Mouse (Mus musculus) heart, embryonic 10.5 days (tissue): ENCODE results near the gene Ccdc88c. TPM values are rescaled to one million over a fixed set of nuclear protein-coding genes. Genes with fewer than 3 reads are reported as not detected.

ENCODE experiments used
- DNase-seq: peaks from one replicate; pipeline ENCODE4 v3.0.0-alpha.2; 2017; ENCODE audit warnings: low spot score
- H3K27ac ChIP-seq: fragments of 300-500 bp; sonication (generic); 2 replicates; pipeline ENCODE4 v1.5.1; 2016; ENCODE audit warnings: mild to moderate bottlenecking
- H3K27me3 ChIP-seq: fragments of 300-500 bp; sonication (generic); 2 replicates; pipeline ENCODE4 v1.6.1; 2016; ENCODE audit warnings: mild to moderate bottlenecking; ENCODE audit not compliant: poor library complexity, insufficient read depth, severe bottlenecking
- H3K36me3 ChIP-seq: fragments of 300-500 bp; sonication (generic); 2 replicates; pipeline ENCODE4 v1.6.1; 2016; ENCODE audit warnings: mild to moderate bottlenecking, moderate library complexity
- H3K4me1 ChIP-seq: fragments of 300-500 bp; sonication (generic); 2 replicates; pipeline ENCODE4 v1.6.1; 2016; ENCODE audit warnings: mild to moderate bottlenecking
- H3K4me3 ChIP-seq: fragments of 300-500 bp; sonication (generic); 2 replicates; pipeline ENCODE4 v1.5.1; 2016; ENCODE audit warnings: mild to moderate bottlenecking, moderate library complexity
- H3K9me3 ChIP-seq: fragments of 300-500 bp; sonication (generic); 2 replicates; pipeline ENCODE4 v1.6.1; 2016; ENCODE audit warnings: mild to moderate bottlenecking, moderate library complexity
- WGBS: fragments of 180-500 bp; shearing (Covaris S2); methylation state at CpG from one replicate; pipeline ENCODE4 v1.1.7; 2016; 5-methylcytosine and 5-hydroxymethylcytosine counted together
- polyA plus RNA-seq: library from polyadenylated mRNA; unstranded; fragments of >200 nt; fragmentation: Nextera tagmentation; extraction: Ambion mirVana; gene quantifications from 2 replicates; pipeline ENCODE4 v1.2.1, GENCODE M21; 2016

The Ccdc88c gene
- polyA plus RNA-seq, 1 experiment from 2014 or later = 4.4 TPM

- WGBS = 77% methylated on average over 3 of the region's 3 CpGs
- DNase-seq = no peak
- H3K36me3 ChIP-seq = no peaks in the 10 kb centered on the region
Measured at GRCm38 (mm10) chr12:100890548-100890947, 138.3 kb downstream of the Ccdc88c start.

GRCm38 (mm10) chr12:100887801-100888258 is 141.0 kb downstream of the Ccdc88c start:
- Histone ChIP-seq H3K27ac (no peak overlapping the region), H3K27me3 (peaks cover 23% of the 10 kb centered on the region; the same call in 1 of the 2 replicates), H3K4me1 (no peaks in the 10 kb centered on the region), H3K36me3 (no peaks in the 10 kb centered on the region), H3K4me3 (no peak overlapping the region), H3K9me3 (no peaks in the 10 kb centered on the region)
- WGBS = 34% methylated on average over 12 of the region's 12 CpGs
- no peak for DNase-seq

More at GRCm38 (mm10) chr12:100890548-100890947, 138.3 kb downstream of the Ccdc88c start:
- H3K27ac ChIP-seq = no peak overlapping the region
- H3K9me3 ChIP-seq = no peaks in the 10 kb centered on the region
- H3K4me3 ChIP-seq = no peak overlapping the region
- no peaks in the 10 kb centered on the region for H3K4me1 ChIP-seq
- peaks cover 26% of the 10 kb centered on the region; the same call in 1 of the 2 replicates for H3K27me3 ChIP-seq

DNA sequence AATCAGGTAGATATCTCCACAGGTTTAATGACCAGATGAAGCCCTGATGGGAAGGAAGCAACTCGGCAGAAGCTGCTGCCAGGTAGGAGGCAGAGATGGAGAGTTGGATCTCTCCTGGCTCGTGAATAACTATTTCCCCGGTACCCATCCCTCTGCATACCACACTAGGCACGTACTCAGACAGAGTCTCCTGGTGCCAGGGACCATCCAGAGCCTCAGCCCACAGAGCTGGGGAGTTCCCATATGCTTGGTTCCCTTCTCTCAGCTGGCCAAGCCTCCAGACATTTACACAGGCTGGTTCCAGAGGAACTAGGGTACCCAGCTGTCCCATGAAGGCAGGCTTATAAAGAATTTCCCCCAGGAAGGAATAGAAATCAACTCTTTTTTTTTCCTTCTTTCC is 142.0 kb downstream of the Ccdc88c start:
- 74% methylated on average over 4 of the region's 4 CpGs for WGBS
- Histone ChIP-seq H3K4me1 (no peaks in the 10 kb centered on the region), H3K4me3 (no peak overlapping the region), H3K9me3 (no peaks in the 10 kb centered on the region), H3K36me3 (no peaks in the 10 kb centered on the region), H3K27me3 (peaks cover 26% of the 10 kb centered on the region; the same call in 1 of the 2 replicates), H3K27ac (no peak overlapping the region)
- no peak for DNase-seq

- DNase-seq = no peak
Measured at GRCm38 (mm10) chr12:100885585-100885984, 143.3 kb downstream of the Ccdc88c start.

GRCm38 (mm10) chr12:100883168-100883567 is 145.7 kb downstream of the Ccdc88c start:
- Histone ChIP-seq H3K36me3 (no peaks in the 10 kb centered on the region), H3K27ac (no peak overlapping the region), H3K27me3 (peaks cover 19% of the 10 kb centered on the region; the same call in 1 of the 2 replicates), H3K4me1 (no peaks in the 10 kb centered on the region), H3K9me3 (no peaks in the 10 kb centered on the region), H3K4me3 (no peak overlapping the region)
- WGBS = 66% methylated on average over 7 of the region's 7 CpGs
- DNase-seq = no peak

More at GRCm38 (mm10) chr12:100885585-100885984, 143.3 kb downstream of the Ccdc88c start:
- no peaks in the 10 kb centered on the region for H3K9me3 ChIP-seq
- peaks cover 26% of the 10 kb centered on the region; the same call in 1 of the 2 replicates for H3K27me3 ChIP-seq
- H3K4me1 ChIP-seq = no peaks in the 10 kb centered on the region
- 80% methylated on average over 3 of the region's 3 CpGs for WGBS
- H3K4me3 ChIP-seq = no peak overlapping the region
- H3K36me3 ChIP-seq = no peaks in the 10 kb centered on the region
- H3K27ac ChIP-seq = no peak overlapping the region

- no peaks in the 10 kb centered on the region for H3K36me3 ChIP-seq
- 0 out of 2 replicates have a peak, but pooled peaks cover 6% of the 10 kb centered on the region for H3K27me3 ChIP-seq
- no peak overlapping the region for H3K27ac ChIP-seq
- DNase-seq = no peak
- H3K9me3 ChIP-seq = no peaks in the 10 kb centered on the region
- no peaks in the 10 kb centered on the region for H3K4me1 ChIP-seq
- no peak overlapping the region for H3K4me3 ChIP-seq
- WGBS = 87% methylated on average over 16 of the region's 16 CpGs
Measured at GRCm38 (mm10) chr12:100878556-100878955, 150.3 kb downstream of the Ccdc88c start.

GRCm38 (mm10) chr12:100877936-100878335 is 150.9 kb downstream of the Ccdc88c start:
- H3K27me3 ChIP-seq = 0 out of 2 replicates have a peak, but pooled peaks cover 5% of the 10 kb centered on the region
- DNase-seq = no peak
- no peaks in the 10 kb centered on the region for H3K36me3 ChIP-seq
- no peaks in the 10 kb centered on the region for H3K9me3 ChIP-seq
- no peaks in the 10 kb centered on the region for H3K4me1 ChIP-seq
- no peak overlapping the region for H3K27ac ChIP-seq
- H3K4me3 ChIP-seq = no peak overlapping the region
- 73% methylated on average over 6 of the region's 6 CpGs for WGBS

DNA sequence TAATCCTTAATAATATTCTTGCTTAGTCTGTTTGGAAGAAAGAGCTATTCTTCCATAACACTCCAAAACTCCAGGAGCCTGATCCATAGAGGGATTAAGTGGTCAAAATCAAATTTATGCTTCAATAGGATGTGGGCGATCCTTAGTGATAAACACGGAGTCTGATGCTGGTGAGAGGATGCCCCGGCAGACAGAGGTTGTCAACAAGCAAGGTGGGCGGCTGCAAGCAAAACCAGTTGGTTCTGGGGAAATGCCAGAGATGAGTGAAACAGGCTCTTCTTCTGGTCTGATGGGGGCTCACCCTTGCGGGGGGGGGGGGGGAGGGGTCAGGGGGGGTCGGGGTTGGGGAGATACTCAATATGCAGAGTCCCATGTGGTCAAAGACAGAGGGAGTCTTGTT is 152.9 kb downstream of the Ccdc88c start:
- Histone ChIP-seq H3K4me1 (no peaks in the 10 kb centered on the region), H3K36me3 (no peaks in the 10 kb centered on the region), H3K27ac (no peak overlapping the region), H3K4me3 (no peak overlapping the region), H3K27me3 (0 out of 2 replicates have a peak, but pooled peaks cover 4% of the 10 kb centered on the region), H3K9me3 (no peaks in the 10 kb centered on the region)
- no peak for DNase-seq
- 76% methylated on average over 6 of the region's 6 CpGs for WGBS

GRCm38 (mm10) chr12:100875553-100875952 is 153.3 kb downstream of the Ccdc88c start:
- H3K36me3 ChIP-seq = no peaks in the 10 kb centered on the region
- DNase-seq = no peak
- H3K9me3 ChIP-seq = no peaks in the 10 kb centered on the region
- H3K27ac ChIP-seq = no peak overlapping the region
- H3K27me3 ChIP-seq = 0 out of 2 replicates have a peak, but pooled peaks cover 4% of the 10 kb centered on the region
- no peaks in the 10 kb centered on the region for H3K4me1 ChIP-seq
- H3K4me3 ChIP-seq = no peak overlapping the region
- WGBS = 67% methylated on average over 3 of the region's 3 CpGs

DNA sequence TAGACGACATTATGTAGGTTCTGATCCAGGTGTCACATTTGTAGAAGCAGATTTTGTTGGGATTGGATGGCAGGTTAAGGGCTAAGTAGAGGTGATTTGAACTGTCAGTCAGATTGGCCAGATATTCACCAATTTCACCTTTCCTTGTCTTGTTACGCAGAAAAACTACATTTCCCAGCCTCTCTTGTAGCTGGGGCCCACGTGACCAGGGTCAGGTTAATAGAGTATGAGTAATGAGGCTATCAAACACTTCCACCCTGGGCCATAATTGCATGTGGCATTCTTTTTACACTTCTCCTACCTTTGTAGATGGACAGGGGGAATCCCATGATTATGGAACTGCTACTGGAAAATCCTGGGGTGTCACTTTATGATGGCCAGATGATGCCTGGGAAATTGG is 155.2 kb downstream of the Ccdc88c start:
- no peak for DNase-seq
- no peak overlapping the region for H3K4me3 ChIP-seq
- 71% methylated on average over 3 of the region's 3 CpGs for WGBS
- H3K9me3 ChIP-seq = no peaks in the 10 kb centered on the region
- H3K27ac ChIP-seq = no peak overlapping the region
- H3K27me3 ChIP-seq = 0 out of 2 replicates have a peak, but pooled peaks cover 4% of the 10 kb centered on the region
- H3K36me3 ChIP-seq = no peaks in the 10 kb centered on the region
- H3K4me1 ChIP-seq = no peaks in the 10 kb centered on the region

DNA sequence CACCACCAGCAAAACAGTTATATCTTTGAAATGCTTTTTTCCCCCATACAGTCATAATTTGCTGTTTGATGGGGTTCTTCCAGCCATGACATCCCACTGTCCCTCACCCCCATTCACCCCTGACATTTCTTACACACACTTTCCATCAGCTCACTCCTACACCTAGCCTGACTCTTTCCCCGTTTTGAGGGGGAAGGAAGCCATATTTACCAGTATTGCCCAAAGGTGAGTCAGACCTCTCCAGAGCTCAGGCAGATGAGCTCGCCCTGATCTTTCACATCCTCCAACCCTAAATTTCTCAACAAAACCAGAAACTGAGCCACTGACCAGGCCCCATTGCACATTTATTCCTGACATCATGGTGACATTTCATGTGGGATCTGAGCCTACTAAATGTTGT is 157.0 kb downstream of the Ccdc88c start:
- no peak for DNase-seq
- Histone ChIP-seq H3K9me3 (no peaks in the 10 kb centered on the region), H3K27ac (no peak overlapping the region), H3K4me1 (no peaks in the 10 kb centered on the region), H3K36me3 (no peaks in the 10 kb centered on the region), H3K27me3 (0 out of 2 replicates have a peak, but pooled peaks cover 4% of the 10 kb centered on the region), H3K4me3 (no peak overlapping the region)
- WGBS = 72% methylated on average over 2 of the region's 2 CpGs

DNA sequence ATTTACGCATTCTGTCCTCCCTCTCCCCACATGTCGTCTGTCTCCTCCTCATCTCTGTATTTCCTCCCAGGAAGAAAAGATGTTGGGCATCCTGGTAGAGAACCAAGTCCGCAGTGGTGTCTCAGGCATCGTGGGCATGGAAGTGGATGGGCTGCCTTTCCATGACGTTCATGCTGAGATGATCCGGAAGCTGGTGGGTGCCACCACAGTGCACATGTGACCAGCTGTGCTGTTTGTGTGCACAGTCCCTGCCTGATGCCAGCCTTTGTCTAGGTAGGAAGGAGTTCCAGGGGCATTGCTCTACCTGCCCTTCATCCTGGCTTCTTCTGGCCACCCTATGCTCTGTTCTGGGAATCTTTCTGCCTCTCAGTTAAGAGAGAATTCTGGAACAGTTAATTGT is 157.6 kb downstream of the Ccdc88c start:
- H3K4me3 ChIP-seq = no peak overlapping the region
- no peaks in the 10 kb centered on the region for H3K4me1 ChIP-seq
- H3K27ac ChIP-seq = no peak overlapping the region
- H3K27me3 ChIP-seq = 0 out of 2 replicates have a peak, but pooled peaks cover 4% of the 10 kb centered on the region
- DNase-seq = no peak
- no peaks in the 10 kb centered on the region for H3K36me3 ChIP-seq
- H3K9me3 ChIP-seq = no peaks in the 10 kb centered on the region
- WGBS = 83% methylated on average over 6 of the region's 6 CpGs

DNA sequence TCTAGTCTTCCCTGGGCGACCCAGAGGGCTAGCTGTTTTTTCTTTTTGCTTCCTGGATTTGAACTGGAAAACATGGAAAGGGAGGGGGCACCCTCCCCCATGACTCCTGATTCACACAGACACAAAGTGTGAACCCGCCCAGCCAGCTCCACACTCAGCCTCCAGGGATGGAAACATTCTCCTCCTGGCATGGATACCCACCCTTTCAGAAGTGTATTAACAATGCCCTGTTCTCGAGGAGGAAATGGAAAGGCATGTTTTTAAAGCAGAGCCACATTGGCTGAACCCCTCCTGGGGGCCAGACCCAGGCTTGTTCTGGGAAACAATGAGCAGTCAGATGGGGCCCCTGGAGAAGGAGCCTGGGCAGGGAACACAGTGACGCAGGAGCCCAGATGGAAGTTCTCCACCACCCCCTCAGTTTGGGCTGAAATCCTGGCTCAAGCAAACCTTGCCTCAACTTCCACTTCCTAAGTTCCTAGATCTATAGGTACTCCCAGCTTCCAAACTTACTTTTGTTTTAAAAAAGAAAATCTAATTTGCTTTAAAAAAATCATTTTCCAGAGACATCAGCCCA is 160.7 kb downstream of the Ccdc88c start:
- Histone ChIP-seq H3K4me1 (no peaks in the 10 kb centered on the region), H3K27me3 (peaks cover 6% of the 10 kb centered on the region; the same call in 1 of the 2 replicates), H3K9me3 (no peaks in the 10 kb centered on the region), H3K27ac (no peak overlapping the region), H3K36me3 (no peaks in the 10 kb centered on the region), H3K4me3 (no peak overlapping the region)
- DNase-seq = no peak
- 59% methylated on average over 4 of the region's 4 CpGs for WGBS
